Mouse (Mus musculus): Measurements from ENCODE around the gene Lgals4. TPM values are rescaled to one million over a fixed set of nuclear protein-coding genes. Genes with fewer than 3 reads are reported as not detected.
"Not testable (repeated sequence)": the region's sequence is repeated elsewhere in the genome, so short reads cannot be mapped to it uniquely, and the experiment has no call there.

Lgals4 gene
- polyA plus RNA-seq, 1 experiment from 2014 or later: 2.8 TPM

DNA sequence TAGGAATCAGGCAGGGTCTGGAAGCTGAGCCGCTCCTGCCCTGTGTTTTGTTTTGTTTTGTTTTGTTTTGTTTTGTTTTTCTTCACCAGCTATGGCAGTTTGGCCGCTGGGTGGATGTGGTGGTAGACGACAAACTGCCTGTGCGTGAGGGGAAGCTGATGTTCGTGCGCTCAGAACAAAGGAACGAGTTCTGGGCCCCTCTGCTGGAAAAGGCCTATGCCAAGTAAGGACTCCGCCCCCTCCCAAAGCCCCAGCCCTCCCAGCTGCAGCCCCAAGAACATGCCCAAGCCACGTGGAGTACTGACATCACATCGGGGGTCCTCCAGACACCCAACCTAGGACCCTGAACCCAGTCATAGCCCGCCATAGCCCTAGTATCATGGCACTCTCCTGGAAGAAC, 49.4 kb downstream of the Lgals4 start:
- H3K9me3 ChIP-seq: no peaks in the 10 kb centered on the region
- 76% methylated on average over 11 of the region's 11 CpGs for WGBS
- H3K4me3 ChIP-seq: no peak overlapping the region
- no peak overlapping the region for H3K27ac ChIP-seq
- H3K4me1 ChIP-seq: 0 out of 2 replicates have a peak, but pooled peaks cover 4% of the 10 kb centered on the region
- no peak for DNase-seq (ENCODE audit: low spot score)
- H3K27me3 ChIP-seq (ENCODE audit: insufficient read depth, poor library complexity, severe bottlenecking): peaks cover 41% of the 10 kb centered on the region
- H3K36me3 ChIP-seq: no peaks in the 10 kb centered on the region

DNA sequence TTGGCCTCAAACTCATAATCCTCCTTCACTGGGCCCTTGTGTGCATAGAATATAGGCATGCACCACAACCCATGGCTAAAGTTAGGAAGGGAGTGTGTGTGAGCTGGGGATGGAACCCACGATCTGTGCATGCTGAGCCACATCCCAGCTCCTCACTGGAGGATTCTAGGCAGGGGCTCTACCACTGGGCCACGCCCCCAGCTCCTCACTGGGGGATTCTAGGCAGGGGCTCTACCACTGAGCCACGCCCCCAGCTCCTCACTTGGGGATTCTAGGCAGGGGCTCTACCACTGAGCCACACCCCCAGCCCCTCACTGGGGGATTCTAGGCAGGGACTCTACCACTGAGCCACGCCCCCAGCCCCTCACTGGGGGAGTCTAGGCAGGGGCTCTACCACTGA, 50.0 kb downstream of the Lgals4 start:
- 91% methylated on average over 3 of the region's 4 CpGs for WGBS
- H3K27ac ChIP-seq; H3K36me3 ChIP-seq; H3K4me3 ChIP-seq; H3K9me3 ChIP-seq; H3K4me1 ChIP-seq; DNase-seq (ENCODE audit: low spot score): not testable (repeated sequence)
- peaks cover 47% of the 10 kb centered on the region for H3K27me3 ChIP-seq (ENCODE audit: insufficient read depth, poor library complexity, severe bottlenecking)

DNA sequence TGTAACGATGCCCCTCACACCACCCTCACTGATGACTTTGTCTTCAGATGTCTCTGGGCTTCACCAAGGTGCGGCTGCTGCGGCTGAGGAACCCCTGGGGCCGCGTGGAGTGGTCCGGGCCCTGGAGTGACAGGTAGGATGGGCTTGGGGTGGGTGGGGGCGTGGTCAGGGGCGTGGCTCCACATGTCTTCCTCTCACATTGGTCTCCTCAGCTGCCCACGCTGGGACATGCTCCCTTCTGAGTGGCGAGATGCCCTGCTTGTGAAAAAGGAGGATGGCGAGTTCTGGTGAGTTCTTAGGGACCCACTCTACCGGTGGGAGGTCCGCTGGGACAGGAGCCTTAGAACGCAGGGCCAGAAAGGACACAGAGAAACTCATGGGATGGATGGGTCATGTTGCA, 52.8 kb downstream of the Lgals4 start:
- no peak for DNase-seq (ENCODE audit: low spot score)

DNA sequence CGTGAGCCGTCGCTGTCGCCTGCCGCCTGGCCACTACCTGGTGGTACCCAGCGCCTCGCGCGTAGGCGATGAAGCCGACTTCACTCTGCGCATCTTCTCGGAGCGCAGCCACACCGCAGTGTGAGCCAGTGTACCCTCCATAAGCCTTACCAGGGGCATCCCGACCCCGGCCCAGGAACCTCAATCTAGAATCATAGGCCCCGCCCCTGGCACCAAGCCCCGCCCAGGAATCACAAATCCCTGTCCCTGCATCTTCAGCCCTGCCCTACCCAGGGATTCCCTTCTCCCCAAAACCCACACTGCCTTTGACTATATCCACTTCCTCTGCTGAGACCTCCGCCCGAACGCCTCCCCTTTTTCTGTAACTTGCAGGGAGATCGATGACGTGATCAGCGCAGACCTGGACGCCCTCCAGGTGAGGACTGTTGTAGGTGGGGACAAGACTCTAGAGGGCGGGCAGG, 55.1 kb downstream of the Lgals4 start:
- H3K36me3 ChIP-seq: peaks cover 41% of the 10 kb centered on the region
- DNase-seq (ENCODE audit: low spot score): no peak
- 3% methylated on average over 27 of the region's 27 CpGs for WGBS

More for the DNA sequence above, 52.8 kb downstream of the Lgals4 start:
- H3K27me3 ChIP-seq (ENCODE audit: insufficient read depth, poor library complexity, severe bottlenecking): peaks cover 61% of the 10 kb centered on the region
- H3K4me3 ChIP-seq: 0 out of 2 replicates have a peak overlapping the region, but pooled peaks have one; percentile 2
- H3K27ac ChIP-seq: no peak overlapping the region
- H3K4me1 ChIP-seq: peaks cover 19% of the 10 kb centered on the region
- WGBS: 13% methylated on average over 14 of the region's 14 CpGs
- H3K36me3 ChIP-seq: peaks cover 20% of the 10 kb centered on the region
- H3K9me3 ChIP-seq: no peaks in the 10 kb centered on the region

More for the DNA sequence above, 55.1 kb downstream of the Lgals4 start:
- H3K27ac ChIP-seq: peak overlapping the region; percentile 12; the same call in 1 of the 2 replicates
- peak overlapping the region; percentile 54 for H3K4me3 ChIP-seq
- peaks cover 60% of the 10 kb centered on the region for H3K27me3 ChIP-seq (ENCODE audit: insufficient read depth, poor library complexity, severe bottlenecking)
- no peaks in the 10 kb centered on the region for H3K9me3 ChIP-seq
- peaks cover 20% of the 10 kb centered on the region for H3K4me1 ChIP-seq

Other genes with a start within 250 kb of the Lgals4 start
- 24.5 and 29.7 TPM in 2 replicates for gene Samd4b, start 235.7 kb upstream of the Lgals4 start, polyA plus RNA-seq (2016; fragmentation: Nextera tagmentation; extraction: Ambion mirVana)
- 47.2 and 53.0 TPM in 2 replicates for gene Pak4, start 235.7 kb upstream of the Lgals4 start, polyA plus RNA-seq (2016; fragmentation: Nextera tagmentation; extraction: Ambion mirVana)
- gene Acp7, start 202.5 kb upstream of the Lgals4 start, polyA plus RNA-seq (2016; fragmentation: Nextera tagmentation; extraction: Ambion mirVana): 0.34 TPM in 1 of 2 replicates, not detected in the other
- 4.7 and 6.3 TPM in 2 replicates for gene Fbxo27, start 141.0 kb upstream of the Lgals4 start, polyA plus RNA-seq (2016; fragmentation: Nextera tagmentation; extraction: Ambion mirVana)
- 13.4 and 13.6 TPM in 2 replicates for gene Fbxo17, start 117.0 kb upstream of the Lgals4 start, polyA plus RNA-seq (2016; fragmentation: Nextera tagmentation; extraction: Ambion mirVana)
- gene Mrps12, start 92.0 kb upstream of the Lgals4 start, polyA plus RNA-seq (2016; fragmentation: Nextera tagmentation; extraction: Ambion mirVana): 132 and 168 TPM in 2 replicates
- gene Sars2, start 91.9 kb upstream of the Lgals4 start, polyA plus RNA-seq (2016; fragmentation: Nextera tagmentation; extraction: Ambion mirVana): 30.7 and 32.2 TPM in 2 replicates
- not detected in 2 replicates for gene Ccer2, start 77.7 kb upstream of the Lgals4 start, polyA plus RNA-seq (2016; fragmentation: Nextera tagmentation; extraction: Ambion mirVana)
- gene Sirt2, start 67.1 kb upstream of the Lgals4 start, polyA plus RNA-seq (2016; fragmentation: Nextera tagmentation; extraction: Ambion mirVana): 53.8 and 57.8 TPM in 2 replicates
- 50.5 and 50.7 TPM in 2 replicates for gene Nfkbib, start 66.3 kb upstream of the Lgals4 start, polyA plus RNA-seq (2016; fragmentation: Nextera tagmentation; extraction: Ambion mirVana)
- 3.8 and 5.2 TPM in 2 replicates for gene Rinl, start 44.9 kb upstream of the Lgals4 start, polyA plus RNA-seq (2016; fragmentation: Nextera tagmentation; extraction: Ambion mirVana)
- 213 and 221 TPM in 2 replicates for gene Hnrnpl, start 25.3 kb upstream of the Lgals4 start, polyA plus RNA-seq (2016; fragmentation: Nextera tagmentation; extraction: Ambion mirVana)
- 118 and 136 TPM in 2 replicates for gene Ech1, start 8.6 kb upstream of the Lgals4 start, polyA plus RNA-seq (2016; fragmentation: Nextera tagmentation; extraction: Ambion mirVana)
- gene Lgals7, start 30.0 kb downstream of the Lgals4 start, polyA plus RNA-seq (2016; fragmentation: Nextera tagmentation; extraction: Ambion mirVana): 0.24 and 0.81 TPM in 2 replicates
- gene Capn12, start 47.6 kb downstream of the Lgals4 start, polyA plus RNA-seq (2016; fragmentation: Nextera tagmentation; extraction: Ambion mirVana): 0.20 and 0.34 TPM in 2 replicates
- 319 and 371 TPM in 2 replicates for gene Actn4, start 128.5 kb downstream of the Lgals4 start, polyA plus RNA-seq (2016; fragmentation: Nextera tagmentation; extraction: Ambion mirVana)
- 289 and 329 TPM in 2 replicates for gene Eif3k, start 148.0 kb downstream of the Lgals4 start, polyA plus RNA-seq (2016; fragmentation: Nextera tagmentation; extraction: Ambion mirVana)
- gene Map4k1, start 148.2 kb downstream of the Lgals4 start, polyA plus RNA-seq (2016; fragmentation: Nextera tagmentation; extraction: Ambion mirVana): 9.9 and 14.3 TPM in 2 replicates